Mouse (Mus musculus): ENCODE results near the gene Scel.

GRCm38 (mm10) chr14:103552379-103552778, 39.2 kb downstream of the Scel start:
- TF ChIP-seq CTCF (IDR thresholded peaks at IDR 0.05; ENCODE audit: extremely low read depth, insufficient read length, insufficient replicate concordance, low read depth, low read length) (no peak), POLR2A (IDR thresholded peaks at IDR 0.05; ENCODE audit: low read depth, low read length) (no peak)
